Mouse (Mus musculus): ENCODE data around the gene Khdrbs1. TPM values are rescaled to one million over a fixed set of nuclear protein-coding genes. Genes with fewer than 3 reads are reported as not detected.
A peak's percentile ranks its signal among the peaks of the same experiment; 100 is the strongest.
"Not testable (repeated sequence)": the region's sequence is repeated elsewhere in the genome, so short reads cannot be mapped to it uniquely, and the experiment has no call there.

Khdrbs1 gene
- polyA plus RNA-seq, 1 experiment from 2014 or later: 94.2 TPM

- peak; percentile 88 for ATAC-seq (ENCODE audit: low read depth)
- Histone ChIP-seq H3K4me2 (ENCODE audit: low read depth, low read length) (peak overlapping the region; percentile 16; the same call in 1 of the 2 replicates), H3K9me3 (ENCODE audit: control insufficient read depth, low read length) (no peaks in the 10 kb centered on the region), H3K36me3 (ENCODE audit: control insufficient read depth, insufficient read depth, low read length) (peaks cover 56% of the 10 kb centered on the region), H3K27me3 (replicated peaks; ENCODE audit: control insufficient read depth, insufficient read depth, low read length) (no peaks in the 10 kb centered on the region), H3K4me3 (ENCODE audit: low read depth, low read length) (no peak overlapping the region), H3K27ac (replicated peaks; ENCODE audit: low read depth, low read length) (peak overlapping the region; percentile 84), H3K4me1 (ENCODE audit: control insufficient read depth, insufficient read depth, low read length) (peaks cover 4% of the 10 kb centered on the region; the same call in 1 of the 2 replicates), H3K9ac (ENCODE audit: low read depth, low read length) (no peak overlapping the region)
- WGBS: 16% methylated on average over 11 of the region's 11 CpGs
- peak; percentile 96 for DNase-seq (ENCODE audit: low spot score)
Observed at GRCm38 (mm10) chr4:129702454-129702853, 39.6 kb downstream of the Khdrbs1 start.

GRCm38 (mm10) chr4:129701503-129702377, 40.4 kb downstream of the Khdrbs1 start:
- Histone ChIP-seq H3K36me3 (ENCODE audit: control insufficient read depth, insufficient read depth, low read length) (peaks cover 49% of the 10 kb centered on the region), H3K9me3 (ENCODE audit: control insufficient read depth, low read length) (no peaks in the 10 kb centered on the region), H3K27me3 (replicated peaks; ENCODE audit: control insufficient read depth, insufficient read depth, low read length) (no peaks in the 10 kb centered on the region), H3K4me2 (ENCODE audit: low read depth, low read length) (peak overlapping the region; percentile 16), H3K9ac (ENCODE audit: low read depth, low read length) (peak overlapping the region; percentile 17; the same call in 1 of the 2 replicates), H3K4me1 (ENCODE audit: control insufficient read depth, insufficient read depth, low read length) (peaks cover 4% of the 10 kb centered on the region; the same call in 1 of the 2 replicates), H3K4me3 (ENCODE audit: low read depth, low read length) (no peak overlapping the region), H3K27ac (replicated peaks; ENCODE audit: low read depth, low read length) (peak overlapping the region; percentile 84)
- peak; percentile 7; the same call in 1 of the 2 replicates for ATAC-seq (ENCODE audit: low read depth)
- peak; percentile 94 for DNase-seq (ENCODE audit: low spot score)
- WGBS: 46% methylated on average over 17 of the region's 17 CpGs

- not testable (repeated sequence) for H3K4me1 ChIP-seq (ENCODE audit: control insufficient read depth, insufficient read depth, low read length); H3K9me3 ChIP-seq (ENCODE audit: control insufficient read depth, low read length); ATAC-seq (ENCODE audit: low read depth); H3K9ac ChIP-seq (ENCODE audit: low read depth, low read length); H3K27me3 ChIP-seq (replicated peaks; ENCODE audit: control insufficient read depth, insufficient read depth, low read length); H3K27ac ChIP-seq (replicated peaks; ENCODE audit: low read depth, low read length); H3K4me2 ChIP-seq (ENCODE audit: low read depth, low read length); H3K4me3 ChIP-seq (ENCODE audit: low read depth, low read length); DNase-seq (ENCODE audit: low spot score)
- peaks cover 38% of the 10 kb centered on the region for H3K36me3 ChIP-seq (ENCODE audit: control insufficient read depth, insufficient read depth, low read length)
- 94% methylated on average over 6 of the region's 6 CpGs for WGBS
Observed at GRCm38 (mm10) chr4:129700661-129701060, 41.4 kb downstream of the Khdrbs1 start.

DNA sequence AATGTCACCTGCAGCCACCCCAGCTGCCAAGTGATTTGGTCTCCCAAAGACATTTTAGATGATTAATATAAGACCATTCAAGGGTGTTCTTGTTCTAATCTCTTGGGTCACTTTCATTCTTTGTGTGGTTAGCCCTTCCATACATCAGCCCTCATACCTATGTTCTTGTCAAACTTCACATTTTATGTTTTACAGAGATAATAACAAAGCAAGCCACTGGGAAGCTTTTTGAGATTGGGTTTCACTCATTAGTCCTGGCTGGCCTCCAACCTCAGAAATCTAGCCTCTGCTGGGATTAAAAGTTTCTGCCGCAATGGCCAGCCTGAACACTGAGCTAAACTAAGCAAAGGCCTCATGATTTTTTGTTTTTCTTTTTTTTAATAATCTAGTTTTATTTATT, 41.9 kb downstream of the Khdrbs1 start:
- 34% methylated on average over 1 of the region's 1 CpGs for WGBS
- no peaks in the 10 kb centered on the region for H3K9me3 ChIP-seq (ENCODE audit: control insufficient read depth, low read length)
- H3K27ac ChIP-seq (replicated peaks; ENCODE audit: low read depth, low read length): no peak overlapping the region; the same call in 1 of the 2 replicates
- DNase-seq (ENCODE audit: low spot score) (peak; percentile 69), ATAC-seq (ENCODE audit: low read depth) (no peak)
- no peak overlapping the region for H3K9ac ChIP-seq (ENCODE audit: low read depth, low read length)
- peaks cover 9% of the 10 kb centered on the region; the same call in 1 of the 2 replicates for H3K4me1 ChIP-seq (ENCODE audit: control insufficient read depth, insufficient read depth, low read length)
- peaks cover 34% of the 10 kb centered on the region for H3K36me3 ChIP-seq (ENCODE audit: control insufficient read depth, insufficient read depth, low read length)
- no peak overlapping the region for H3K4me3 ChIP-seq (ENCODE audit: low read depth, low read length)
- no peaks in the 10 kb centered on the region for H3K27me3 ChIP-seq (replicated peaks; ENCODE audit: control insufficient read depth, insufficient read depth, low read length)
- no peak overlapping the region for H3K4me2 ChIP-seq (ENCODE audit: low read depth, low read length)

- no peaks in the 10 kb centered on the region for H3K27me3 ChIP-seq (replicated peaks; ENCODE audit: control insufficient read depth, insufficient read depth, low read length)
- H3K4me2 ChIP-seq (ENCODE audit: low read depth, low read length): peak overlapping the region; percentile 74
- DNase-seq (ENCODE audit: low spot score): no peak
- ATAC-seq (ENCODE audit: low read depth): no peak
- H3K27ac ChIP-seq (replicated peaks; ENCODE audit: low read depth, low read length): peak overlapping the region; percentile 91
- no peaks in the 10 kb centered on the region for H3K9me3 ChIP-seq (ENCODE audit: control insufficient read depth, low read length)
- WGBS: 83% methylated on average over 7 of the region's 7 CpGs
- peak overlapping the region; percentile 80 for H3K9ac ChIP-seq (ENCODE audit: low read depth, low read length)
- H3K4me1 ChIP-seq (ENCODE audit: control insufficient read depth, insufficient read depth, low read length): peaks cover 5% of the 10 kb centered on the region; the same call in 1 of the 2 replicates
- peaks cover 30% of the 10 kb centered on the region for H3K36me3 ChIP-seq (ENCODE audit: control insufficient read depth, insufficient read depth, low read length)
- H3K4me3 ChIP-seq (ENCODE audit: low read depth, low read length): peak overlapping the region; percentile 51
Observed at GRCm38 (mm10) chr4:129697191-129697590, 44.9 kb downstream of the Khdrbs1 start.

GRCm38 (mm10) chr4:129696158-129696985, 45.7 kb downstream of the Khdrbs1 start, which contains the start of gene Tmem39b:
Gene Tmem39b, minus strand, starts transcription at chr4:129696838.
- Histone ChIP-seq H3K4me3 (ENCODE audit: low read depth, low read length) (peak within 1 kb of the TSS; percentile 51), H3K9ac (ENCODE audit: low read depth, low read length) (peak within 1 kb of the TSS; percentile 80), H3K36me3 (ENCODE audit: control insufficient read depth, insufficient read depth, low read length) (peaks cover 30% of the 10 kb centered on the region), H3K9me3 (ENCODE audit: control insufficient read depth, low read length) (no peaks in the 10 kb centered on the region), H3K27me3 (replicated peaks; ENCODE audit: control insufficient read depth, insufficient read depth, low read length) (no peaks in the 10 kb centered on the region), H3K4me1 (ENCODE audit: control insufficient read depth, insufficient read depth, low read length) (peaks cover 5% of the 10 kb centered on the region; the same call in 1 of the 2 replicates), H3K27ac (replicated peaks; ENCODE audit: low read depth, low read length) (peak within 1 kb of the TSS; percentile 91), H3K4me2 (ENCODE audit: low read depth, low read length) (peak within 1 kb of the TSS; percentile 74)
- peak; percentile 98 for DNase-seq (ENCODE audit: low spot score)
- WGBS: 0% methylated on average over 33 of the region's 57 CpGs
- peak; percentile 91 for ATAC-seq (ENCODE audit: low read depth)

- Histone ChIP-seq H3K9ac (ENCODE audit: low read depth, low read length) (peak overlapping the region; percentile 80), H3K4me2 (ENCODE audit: low read depth, low read length) (peak overlapping the region; percentile 74), H3K9me3 (ENCODE audit: control insufficient read depth, low read length) (no peaks in the 10 kb centered on the region), H3K4me1 (ENCODE audit: control insufficient read depth, insufficient read depth, low read length) (peaks cover 5% of the 10 kb centered on the region; the same call in 1 of the 2 replicates), H3K27ac (replicated peaks; ENCODE audit: low read depth, low read length) (peak overlapping the region; percentile 91), H3K4me3 (ENCODE audit: low read depth, low read length) (peak overlapping the region; percentile 51), H3K27me3 (replicated peaks; ENCODE audit: control insufficient read depth, insufficient read depth, low read length) (no peaks in the 10 kb centered on the region), H3K36me3 (ENCODE audit: control insufficient read depth, insufficient read depth, low read length) (peaks cover 34% of the 10 kb centered on the region)
- 24% methylated on average over 6 of the region's 6 CpGs for WGBS
- DNase-seq (ENCODE audit: low spot score) (no peak), ATAC-seq (ENCODE audit: low read depth) (no peak)
Observed at GRCm38 (mm10) chr4:129695815-129696157, 46.3 kb downstream of the Khdrbs1 start.

DNA sequence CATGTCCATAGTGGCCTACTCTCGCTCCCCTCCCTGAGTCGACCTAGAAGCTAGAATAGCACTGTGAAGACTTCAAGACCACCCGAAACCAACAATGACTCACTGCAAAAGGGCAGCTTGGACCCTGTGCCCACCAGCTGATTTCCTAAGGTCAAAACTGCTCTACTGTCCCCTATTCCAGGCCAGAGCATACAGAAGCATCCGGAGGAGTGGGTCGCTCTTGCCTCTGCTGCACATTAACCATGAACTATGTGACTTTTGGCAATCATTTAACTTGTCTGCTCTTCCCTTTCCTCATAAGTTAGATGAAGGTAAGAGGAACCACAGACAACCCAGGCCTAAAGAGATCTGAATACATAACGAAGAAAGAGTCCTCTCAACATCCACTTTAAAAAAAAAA, 57.6 kb downstream of the Khdrbs1 start:
- no peak for ATAC-seq (ENCODE audit: low read depth)
- DNase-seq (ENCODE audit: low spot score): no peak
- no peak overlapping the region for H3K9ac ChIP-seq (ENCODE audit: low read depth, low read length)
- H3K4me3 ChIP-seq (ENCODE audit: low read depth, low read length): no peak overlapping the region
- H3K27me3 ChIP-seq (replicated peaks; ENCODE audit: control insufficient read depth, insufficient read depth, low read length): no peaks in the 10 kb centered on the region
- H3K36me3 ChIP-seq (ENCODE audit: control insufficient read depth, insufficient read depth, low read length): peaks cover 91% of the 10 kb centered on the region
- 87% methylated on average over 5 of the region's 6 CpGs for WGBS
- no peaks in the 10 kb centered on the region for H3K4me1 ChIP-seq (ENCODE audit: control insufficient read depth, insufficient read depth, low read length)
- H3K9me3 ChIP-seq (ENCODE audit: control insufficient read depth, low read length): no peaks in the 10 kb centered on the region
- no peak overlapping the region for H3K27ac ChIP-seq (replicated peaks; ENCODE audit: low read depth, low read length)
- H3K4me2 ChIP-seq (ENCODE audit: low read depth, low read length): no peak overlapping the region

All from embryonic facial prominence, embryonic 14.5 days (tissue).